Mouse (Mus musculus): Measurements from ENCODE around the gene Atr.

Gene Atr

DNA sequence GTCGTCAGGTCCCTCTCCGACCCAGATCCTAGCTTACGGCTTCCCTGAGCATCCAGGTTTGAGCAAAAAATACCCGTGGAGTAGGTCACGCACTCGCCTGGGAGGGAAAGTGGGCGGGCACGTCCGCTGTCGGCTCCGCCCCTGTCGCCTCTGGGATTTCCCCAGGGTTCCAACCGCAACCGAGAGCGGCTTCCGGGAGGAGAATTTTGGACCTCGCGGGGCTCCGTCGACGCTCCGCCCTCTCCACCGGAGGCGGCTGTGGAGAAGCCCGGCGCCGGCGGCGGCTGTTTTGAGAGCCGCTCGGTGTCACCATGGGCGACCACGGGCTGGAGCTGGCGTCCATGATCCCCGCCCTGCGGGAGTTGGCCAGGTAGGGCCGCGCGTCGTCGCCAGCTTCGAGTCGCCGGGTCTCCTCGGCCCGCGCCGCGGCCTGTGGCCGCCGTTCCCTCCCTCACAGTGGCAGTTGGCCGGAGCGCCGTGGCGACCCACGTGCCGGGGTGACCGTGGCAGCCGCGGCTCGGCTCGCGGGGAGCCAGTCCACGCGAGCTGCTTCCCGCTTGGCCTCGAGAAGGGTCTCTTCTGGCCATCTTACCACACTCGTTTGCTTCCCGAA lies at the start of gene Atr:
TSS of gene Atr (plus strand) at position 184 of the 613 bp plus-strand sequence.
- peak; percentile 84 to 91 for DNase-seq (ENCODE audit: low spot score in 2 of 2)

DNA sequence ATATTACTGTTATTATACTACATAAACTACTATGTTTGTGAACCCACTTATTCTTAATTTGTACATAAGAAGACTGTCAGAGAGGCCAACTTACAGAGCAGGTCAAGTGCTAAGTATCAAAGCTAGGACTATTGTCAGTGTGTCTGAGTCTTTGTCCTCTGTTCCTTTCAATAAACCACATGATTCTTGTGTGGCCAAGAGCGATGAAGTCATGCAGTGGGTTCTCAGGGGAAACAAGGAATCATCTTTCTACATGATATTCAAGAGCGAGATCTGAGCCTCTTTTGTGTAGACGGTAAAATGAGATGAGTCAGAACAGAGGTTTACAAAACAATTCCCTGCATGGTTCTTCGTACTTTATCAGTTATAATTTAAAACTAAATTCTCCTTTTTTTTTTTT lies 47.8 kb upstream of the Atr start:
- no peak for DNase-seq (ENCODE audit: low spot score in 2 of 2)

DNA sequence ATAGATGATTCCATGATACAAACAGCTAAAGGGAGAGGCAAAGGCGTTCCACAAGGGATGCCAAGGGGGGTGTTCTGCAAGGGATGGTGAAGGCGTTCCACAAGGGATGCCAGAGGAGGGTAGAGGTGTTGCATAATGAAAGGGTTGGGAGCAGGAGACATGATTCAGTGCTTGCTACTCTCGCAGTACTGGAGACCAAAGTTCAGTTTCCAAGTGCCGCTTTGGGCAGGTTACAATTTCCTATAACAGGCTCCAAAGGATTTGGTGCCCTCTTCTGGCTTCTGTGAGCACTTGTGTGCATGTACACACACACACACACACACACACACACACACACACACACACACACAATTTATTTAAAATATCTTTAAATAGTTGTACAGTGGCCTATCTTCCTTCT lies 45.6 kb upstream of the Atr start:
- no peak for DNase-seq (ENCODE audit: low spot score in 2 of 2)

DNA sequence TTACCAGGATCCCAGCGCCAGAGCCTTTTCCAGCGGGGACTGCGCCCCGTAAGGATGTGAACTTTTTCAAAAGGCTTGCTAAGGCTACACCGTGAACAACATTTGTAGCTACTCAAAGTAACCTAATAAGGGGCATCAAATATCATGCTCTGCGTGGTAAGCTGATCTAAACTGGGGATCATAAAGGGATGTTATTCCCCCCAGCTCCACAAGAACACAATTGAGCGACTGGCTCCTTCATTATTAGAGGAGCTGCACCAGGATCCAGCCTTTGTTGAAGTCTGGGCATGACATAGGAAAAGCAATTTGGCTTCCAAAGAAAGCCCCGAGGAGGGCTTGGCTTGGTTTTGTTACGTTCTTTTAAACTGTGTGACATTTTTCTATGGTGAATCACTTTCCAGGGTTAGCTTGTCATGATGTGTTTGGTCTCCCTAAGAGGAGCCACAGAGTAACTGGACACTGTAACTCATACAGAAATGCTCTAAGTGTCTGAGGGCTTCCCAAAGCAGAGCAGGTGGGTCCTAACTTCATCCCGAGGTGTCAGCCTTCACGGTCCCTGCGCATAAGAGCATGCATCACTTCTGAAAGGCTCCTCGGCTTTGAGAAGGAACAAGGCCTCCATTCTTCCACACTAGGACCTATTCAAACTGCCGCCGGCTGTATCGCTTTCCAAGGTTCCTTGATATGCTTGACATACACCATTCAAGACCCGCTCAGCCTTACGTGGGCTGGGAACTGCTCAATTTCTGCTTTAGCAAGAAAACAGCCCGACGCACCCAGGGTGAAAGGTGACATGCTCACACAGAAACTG lies 43.5 kb upstream of the Atr start:
- no peak for DNase-seq (ENCODE audit: low spot score in 2 of 2)

DNA sequence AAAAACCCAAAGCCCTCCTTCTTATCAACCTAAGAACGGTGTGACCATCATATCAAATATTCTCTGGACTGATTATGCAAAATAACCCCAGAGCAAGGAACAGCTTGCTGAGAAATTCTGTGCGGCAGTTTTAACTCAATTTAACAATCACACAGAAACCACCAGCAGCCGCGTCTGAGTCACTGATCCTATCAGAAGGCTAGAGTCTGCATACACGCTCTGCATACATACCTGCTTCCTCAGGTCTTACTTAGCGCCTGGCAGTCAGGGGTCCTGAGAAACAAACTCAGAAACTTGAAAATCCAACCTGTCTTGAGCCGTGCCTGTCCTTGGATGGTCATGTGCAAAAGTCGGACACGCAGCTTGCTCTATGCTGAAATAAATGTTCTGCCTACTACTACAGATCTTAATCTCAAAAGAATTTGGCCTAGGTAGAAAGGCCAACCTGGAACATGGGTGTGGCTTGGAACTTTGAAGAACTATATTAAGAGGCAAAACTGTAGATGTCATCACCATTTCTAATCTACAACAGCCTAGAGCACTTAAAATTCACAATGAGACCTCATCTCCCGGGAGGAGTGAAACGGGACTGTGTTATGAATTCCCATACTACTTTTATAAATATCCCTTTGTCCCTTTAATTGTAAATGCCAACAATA lies 42.3 kb upstream of the Atr start:
- DNase-seq (ENCODE audit: low spot score in 2 of 2): no peak

DNA sequence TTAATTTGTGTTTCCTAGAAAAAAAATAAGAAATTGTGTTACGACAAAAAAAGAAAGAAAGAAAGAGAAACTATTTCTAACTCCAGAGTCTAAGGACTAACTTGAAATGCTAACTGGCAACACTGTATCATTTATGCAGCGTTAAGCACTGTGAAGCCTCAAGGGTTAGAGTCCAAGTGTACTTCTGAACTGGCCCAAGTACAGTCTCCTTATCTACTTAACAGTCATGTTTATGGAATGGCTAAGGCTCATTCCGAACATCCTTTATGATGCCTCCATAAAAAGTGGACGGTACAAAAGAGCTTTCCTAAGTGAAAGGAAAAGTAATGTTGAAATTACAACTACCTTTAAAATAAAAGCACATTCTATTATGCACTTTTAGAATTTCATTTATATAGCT lies 41.7 kb upstream of the Atr start:
- DNase-seq (ENCODE audit: low spot score in 2 of 2): no peak

DNA sequence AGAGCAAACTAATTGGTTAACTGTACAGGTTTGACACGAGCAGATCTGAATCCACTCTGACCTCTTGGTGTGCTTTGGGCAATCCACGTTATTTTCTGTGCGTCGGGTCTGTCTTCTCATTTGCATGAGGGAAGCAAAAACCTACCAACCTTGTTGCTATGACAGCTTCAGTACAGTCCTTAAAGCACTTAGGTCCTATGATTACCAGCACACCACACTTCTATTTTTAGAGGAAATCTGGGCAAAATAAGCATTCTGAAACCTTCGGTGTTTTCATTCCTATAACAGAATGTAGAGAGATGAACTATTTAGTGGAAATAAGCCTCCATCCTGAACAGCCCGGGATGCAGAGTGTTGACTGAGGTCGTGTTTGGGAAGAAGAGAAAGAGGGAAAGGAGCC lies 34.9 kb upstream of the Atr start:
- DNase-seq (ENCODE audit: low spot score in 2 of 2): no peak

DNA sequence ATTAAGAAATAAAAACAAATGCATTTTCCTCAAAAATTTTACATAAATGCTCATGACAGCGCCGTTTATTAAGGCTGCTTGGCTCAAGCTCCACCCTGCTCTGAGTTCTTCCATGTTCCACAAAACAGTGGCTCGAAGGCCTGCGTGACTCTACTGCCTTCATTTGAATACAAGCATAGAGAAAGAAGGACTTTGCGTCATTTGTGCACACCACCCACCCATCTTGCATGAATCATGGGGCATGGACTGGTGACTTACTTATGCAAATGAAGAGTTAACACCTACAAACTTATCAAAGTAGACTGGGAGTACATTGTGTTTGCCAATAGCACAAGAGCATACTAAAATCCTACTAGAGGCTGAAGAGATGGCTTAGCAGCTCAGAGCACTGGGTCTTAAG lies 29.8 kb upstream of the Atr start:
- DNase-seq (ENCODE audit: low spot score in 2 of 2): no peak

DNA sequence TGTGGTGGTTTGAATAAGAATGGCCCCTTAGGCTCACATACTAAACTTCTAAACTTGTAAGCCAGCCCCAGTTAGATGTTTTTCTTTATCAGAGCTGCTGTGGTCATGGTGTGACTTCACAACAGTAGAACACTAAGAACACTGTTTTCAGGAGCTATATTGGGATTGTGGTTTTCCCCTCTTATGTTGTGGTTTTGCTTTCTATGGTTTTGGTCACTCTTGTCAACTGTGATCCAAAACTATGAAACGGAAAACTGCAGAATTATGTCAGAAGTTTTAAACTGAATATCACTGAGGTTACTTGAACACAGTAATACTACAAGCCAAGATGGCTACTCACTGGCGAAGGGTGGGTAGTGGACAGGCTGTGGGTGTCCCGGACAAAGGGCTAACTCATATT lies 24.6 kb upstream of the Atr start:
- no peak for DNase-seq (ENCODE audit: low spot score in 2 of 2)

DNA sequence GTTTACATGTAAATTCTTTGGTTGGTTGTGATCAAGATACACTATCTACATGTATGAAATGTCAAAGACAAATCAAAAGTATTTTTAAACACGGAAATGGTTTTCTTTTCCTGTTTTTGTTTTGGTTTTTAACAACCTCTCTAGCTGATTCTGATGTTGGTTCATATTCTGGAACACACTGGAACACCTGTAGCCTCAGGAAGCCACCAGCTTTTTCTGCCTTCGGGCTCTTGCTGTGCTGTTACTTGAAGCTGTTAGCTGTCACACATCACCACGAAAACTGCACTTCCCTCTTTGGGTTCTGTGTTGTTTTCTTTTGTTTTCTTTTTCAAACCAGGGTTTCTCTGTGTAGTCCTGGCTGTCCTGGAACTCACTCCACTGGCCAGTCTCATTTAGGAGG lies 22.6 kb upstream of the Atr start:
- DNase-seq (ENCODE audit: low spot score in 2 of 2): no peak

DNA sequence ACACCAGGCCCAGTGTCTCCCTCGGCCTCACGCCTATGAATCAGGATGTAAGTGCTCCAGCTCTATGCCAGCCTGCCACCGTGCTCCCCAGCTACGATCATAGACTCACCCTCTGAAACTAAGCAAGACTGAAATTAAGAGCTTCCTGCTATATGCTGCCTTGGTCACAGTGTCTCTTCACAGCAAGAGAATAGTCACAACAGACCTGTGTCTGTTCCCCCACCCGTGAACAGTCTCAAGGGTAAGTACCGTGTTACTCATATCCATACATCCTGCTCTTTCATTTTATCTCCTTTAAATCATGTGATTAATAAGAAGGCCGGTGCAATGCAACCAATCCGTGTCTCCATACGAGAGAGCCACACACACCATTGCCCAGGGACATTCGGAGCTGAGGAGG lies 21.7 kb upstream of the Atr start:
- DNase-seq (ENCODE audit: low spot score in 2 of 2): no peak

DNA sequence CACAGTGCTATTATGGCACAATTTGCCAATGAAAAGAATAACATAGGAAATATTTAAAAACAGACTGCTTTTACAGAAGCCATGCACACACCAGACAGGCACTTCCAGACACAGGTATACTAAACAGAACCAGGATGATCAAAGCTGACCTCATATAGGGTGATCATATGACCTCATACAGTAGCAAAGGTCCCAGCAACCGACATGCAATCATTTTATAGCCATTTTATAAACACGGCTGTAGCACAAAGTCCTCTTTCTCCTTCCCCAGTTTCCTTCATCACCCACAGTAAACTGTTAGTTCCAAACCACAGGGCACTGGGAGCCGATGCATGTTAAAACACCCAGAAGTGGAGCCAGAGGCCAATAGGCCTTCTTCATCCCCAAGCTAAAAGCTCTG lies 18.0 kb upstream of the Atr start:
- DNase-seq (ENCODE audit: low spot score in 2 of 2): no peak

DNA sequence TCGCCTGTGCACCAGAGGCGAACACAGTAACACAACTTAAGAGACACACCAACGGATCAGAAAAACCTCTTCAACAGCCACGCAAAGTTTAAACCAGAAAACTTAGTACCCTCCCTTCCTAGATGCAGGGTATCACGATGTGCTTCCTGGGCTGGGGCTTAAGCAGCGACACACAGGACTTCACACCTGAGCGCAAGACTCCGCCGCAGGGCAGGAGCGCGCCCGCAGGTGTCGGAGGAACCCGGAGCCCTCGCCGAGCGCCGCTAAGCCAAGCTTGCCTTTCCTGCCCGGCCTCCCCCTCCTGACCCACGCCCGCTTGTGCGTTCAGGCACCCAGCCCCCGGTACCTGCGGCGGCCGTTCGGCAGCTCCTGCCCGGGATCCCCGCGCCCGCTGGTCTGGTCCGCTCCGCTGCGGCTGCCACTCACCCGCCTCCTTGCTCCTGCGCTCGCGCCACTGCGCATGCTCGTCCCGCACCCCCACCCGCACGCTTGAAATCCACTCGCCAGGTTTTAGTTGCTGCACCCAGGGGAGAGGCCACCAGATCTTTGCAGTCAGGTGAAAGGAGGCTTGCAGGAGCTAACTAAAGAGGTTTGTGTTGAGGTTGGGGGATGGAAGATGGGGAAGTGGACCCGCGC lies 12.5 kb upstream of the Atr start, which contains the start of gene Pls1:
TSS of gene Pls1 (minus strand) at position 487 of the 636 bp plus-strand sequence.
- peak; percentile 70 to 87 for DNase-seq (ENCODE audit: low spot score in 2 of 2)

DNA sequence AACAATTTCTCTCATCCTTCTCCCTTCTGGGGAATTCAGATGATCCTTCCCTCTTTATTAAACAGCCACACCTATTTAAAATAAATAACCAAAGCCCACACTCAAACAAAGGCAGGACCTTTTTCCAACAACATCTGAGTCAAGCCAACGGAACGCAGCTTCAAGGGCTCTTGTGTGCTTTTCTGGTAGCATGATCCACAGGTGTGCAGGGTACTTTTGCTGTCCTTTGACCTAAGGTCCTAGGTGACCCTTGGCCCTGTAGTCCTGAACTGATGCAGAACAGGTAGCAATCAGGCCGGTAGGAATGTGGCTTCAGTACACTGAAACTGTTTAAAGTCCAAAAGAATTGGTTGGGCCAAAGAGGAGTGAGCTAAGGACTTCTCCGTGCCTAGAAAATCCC lies 11.7 kb upstream of the Atr start:
- DNase-seq (ENCODE audit: low spot score in 2 of 2): no peak

DNA sequence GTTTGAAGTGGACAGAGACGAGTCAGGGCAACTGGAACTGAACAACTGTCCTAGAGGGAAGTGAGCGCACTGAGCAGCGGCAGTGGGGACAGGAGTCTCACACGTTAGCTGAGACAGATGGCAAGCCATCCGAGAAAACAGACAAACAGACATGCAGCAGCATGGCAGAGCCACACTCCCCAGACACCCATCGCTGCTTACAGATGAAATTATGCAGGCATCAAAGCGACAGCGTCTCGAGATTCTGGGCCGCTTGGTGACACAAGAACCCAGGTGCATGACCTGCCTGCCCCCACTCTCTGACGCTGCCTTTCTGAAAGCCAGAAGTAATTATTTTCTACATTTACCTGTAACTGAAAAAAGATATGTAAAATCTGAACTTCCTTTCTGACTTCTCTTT lies 5.7 kb upstream of the Atr start:
- DNase-seq (ENCODE audit: low spot score in 2 of 2): no peak

DNA sequence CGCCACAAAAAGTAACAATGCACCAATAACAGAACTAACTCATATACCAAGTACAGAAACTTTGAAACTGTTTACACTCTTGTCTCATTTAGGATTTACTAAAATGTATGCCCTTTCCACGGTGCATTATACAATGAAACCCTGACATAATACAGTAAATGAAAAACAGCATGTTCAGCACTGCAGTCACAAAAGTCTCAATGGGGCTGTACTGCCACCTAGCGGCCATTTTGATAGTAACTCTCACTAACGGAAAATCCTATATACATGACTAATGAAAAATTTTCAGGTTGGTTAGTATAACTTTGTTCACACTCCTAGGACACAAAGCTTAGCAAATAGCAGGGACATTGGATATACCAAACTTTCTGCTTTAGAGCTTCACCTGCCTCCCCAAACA lies 4.5 kb upstream of the Atr start:
- peak in 1 of 2 experiments; percentile 69 for DNase-seq (ENCODE audit: low spot score in 2 of 2)

DNA sequence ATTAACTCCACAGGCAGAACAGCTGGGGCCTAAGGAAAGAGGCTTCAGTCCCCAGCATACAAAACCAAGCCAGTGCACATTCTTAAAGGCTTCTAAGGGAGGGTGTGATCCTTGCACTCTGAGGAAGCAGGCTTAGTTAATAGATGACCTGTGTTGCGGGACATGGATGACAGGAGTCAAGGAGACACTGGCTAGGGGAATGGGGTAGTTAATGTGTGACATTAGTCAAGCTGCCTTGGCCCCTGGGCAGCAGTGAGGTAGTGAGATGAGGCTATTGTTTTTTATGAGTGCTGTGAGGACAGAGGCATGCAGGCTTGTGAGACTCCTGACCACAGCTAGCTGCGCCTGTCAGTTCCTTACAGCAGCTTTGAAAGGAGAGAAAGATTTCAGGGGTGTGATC lies 2.5 kb upstream of the Atr start:
- DNase-seq (ENCODE audit: low spot score in 2 of 2): no peak

DNA sequence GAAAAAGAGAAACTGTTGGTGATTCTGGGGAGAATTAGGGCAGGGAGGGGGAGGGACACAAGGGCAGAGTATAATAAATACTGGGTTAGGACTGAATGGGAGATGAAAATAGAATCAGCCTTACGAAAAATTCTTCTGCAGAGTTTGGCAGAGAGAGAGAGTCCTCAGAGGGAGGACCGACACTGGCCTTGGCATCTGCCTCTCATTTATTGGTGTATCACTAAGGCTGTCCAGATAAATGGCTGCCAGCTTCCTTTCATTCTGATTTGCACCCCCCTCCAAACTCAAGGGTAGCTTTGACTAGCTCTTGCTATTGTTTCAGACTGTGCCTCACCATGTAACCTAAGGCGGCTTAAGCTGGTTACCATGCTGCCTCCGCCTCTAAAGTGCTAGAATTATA lies 1.4 kb upstream of the Atr start:
- no peak for DNase-seq (ENCODE audit: low spot score in 2 of 2)

DNA sequence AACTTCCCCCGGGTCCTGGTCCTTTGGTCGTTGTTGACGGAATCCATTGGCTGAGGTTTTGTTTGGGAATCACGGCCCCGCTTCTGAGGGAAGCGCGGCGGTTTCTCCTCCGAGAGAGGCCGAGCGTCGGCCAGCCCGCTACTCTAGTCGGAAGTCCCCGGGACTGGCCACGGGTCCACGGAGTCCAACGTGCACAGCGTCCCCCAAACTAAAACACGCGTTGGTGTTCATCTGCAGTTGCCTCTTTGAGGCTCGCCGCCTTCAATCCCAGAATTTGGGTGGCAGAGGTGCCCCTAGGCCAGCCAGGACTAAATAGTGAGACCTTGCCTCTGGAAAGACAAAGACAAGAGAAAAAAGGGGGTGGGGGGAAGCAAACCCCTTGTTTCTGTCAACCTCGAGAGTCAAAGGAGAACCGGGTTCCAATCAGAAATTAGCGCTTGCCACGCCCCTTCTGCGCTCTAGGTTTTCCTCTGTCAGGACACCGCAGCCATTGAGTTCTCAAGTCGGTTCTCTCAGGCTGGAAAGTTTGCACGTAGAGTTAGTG lies 702 bp downstream of the Atr start:
- DNase-seq (ENCODE audit: low spot score in 2 of 2): no peak

DNA sequence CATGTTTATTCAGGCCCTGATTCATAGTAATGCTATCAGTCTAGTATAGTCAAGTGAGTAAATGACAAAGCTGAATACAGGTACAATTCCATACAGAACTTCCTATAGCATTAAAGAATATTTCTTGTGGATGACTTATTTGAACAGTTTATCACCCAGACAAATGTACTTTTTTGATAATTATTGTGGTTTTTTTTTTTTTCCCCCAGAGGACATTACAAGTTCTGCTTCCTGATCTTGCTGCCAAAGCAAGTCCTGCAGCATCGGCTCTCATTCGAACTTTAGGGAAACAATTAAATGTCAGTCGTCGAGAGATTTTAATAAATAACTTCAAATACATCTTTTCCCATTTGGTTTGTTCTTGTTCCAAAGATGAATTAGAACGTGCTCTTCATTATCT lies 20.8 kb downstream of the Atr start:
- no peak for DNase-seq (ENCODE audit: low spot score in 2 of 2)

DNA sequence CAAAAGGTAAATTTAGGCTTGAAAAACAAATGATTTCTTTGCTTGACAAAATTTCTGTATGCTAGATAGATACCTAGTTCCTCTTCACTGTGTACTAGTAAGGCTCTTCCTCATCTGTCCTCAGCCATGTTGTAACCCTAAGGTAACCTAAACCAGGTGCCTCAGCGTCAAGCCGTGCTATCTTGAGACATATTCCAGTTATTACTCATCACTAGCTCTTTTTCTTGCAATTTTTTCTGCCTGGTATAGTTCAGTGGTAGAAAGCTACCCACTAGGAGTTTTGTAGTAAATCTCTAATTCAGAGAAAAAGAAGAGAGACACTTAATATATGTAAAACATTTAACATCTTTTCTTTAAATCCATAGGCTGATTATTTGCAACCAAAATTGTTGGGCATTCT lies 25.4 kb downstream of the Atr start:
- DNase-seq (ENCODE audit: low spot score in 2 of 2): no peak

DNA sequence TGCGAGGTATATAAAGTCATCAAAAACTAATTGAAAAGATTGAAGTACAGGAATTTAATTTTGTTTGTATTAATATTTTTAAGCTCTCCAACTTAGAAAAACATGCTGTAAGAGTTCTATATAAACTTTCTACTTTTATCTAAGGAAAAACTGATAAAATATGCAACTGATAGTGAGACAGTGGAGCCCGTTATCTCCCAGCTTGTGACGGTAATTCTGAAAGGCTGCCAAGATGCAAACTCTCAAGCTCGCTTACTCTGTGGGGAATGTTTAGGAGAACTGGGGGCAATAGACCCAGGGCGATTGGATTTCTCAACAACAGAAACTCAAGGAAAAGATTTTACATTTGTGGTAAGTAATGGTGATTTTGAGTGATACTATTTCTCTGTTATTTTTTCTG lies 40.0 kb downstream of the Atr start:
- no peak for DNase-seq (ENCODE audit: low spot score in 2 of 2)

Data from frontal cortex, postnatal 10 days (tissue).